Mouse (Mus musculus) cerebellum, adult 2 months (tissue): ENCODE data around the gene Mob2.

Experiments
- CTCF ChIP-seq: fragments of 200-500 bp; IDR thresholded peaks from 2 replicates; pipeline ENCODE4 v1.5.1; 2011; ENCODE audit warnings: low read depth, mild to moderate bottlenecking, control low read depth, low read length, moderate library complexity, borderline replicate concordance; ENCODE audit not compliant: insufficient read depth
- POLR2A ChIP-seq: fragments of 200-500 bp; IDR thresholded peaks from 2 replicates; pipeline ENCODE4 v1.6.1; 2011; ENCODE audit warnings: low read length, control low read depth, borderline replicate concordance; ENCODE audit not compliant: insufficient read depth

DNA sequence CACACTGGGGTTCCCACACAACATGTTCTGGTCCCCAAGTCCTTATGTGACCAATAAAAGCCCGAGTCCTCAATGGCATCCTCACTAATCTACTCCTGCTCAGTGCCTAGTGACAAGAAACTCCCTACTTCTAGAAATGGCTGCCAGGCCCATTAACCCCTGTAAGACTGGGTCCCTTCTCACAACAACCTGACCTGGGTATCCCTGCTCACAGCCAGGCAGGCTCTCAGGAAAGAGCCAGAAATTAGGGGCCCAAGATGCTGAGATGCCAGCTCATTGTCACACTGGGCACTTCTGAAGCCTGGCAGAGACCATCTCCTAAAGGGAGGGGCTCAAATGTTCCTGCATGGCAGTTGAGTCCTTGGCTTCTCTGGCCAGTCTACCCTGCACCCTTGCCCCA is 32.1 kb upstream of the Mob2 start:
- TF ChIP-seq POLR2A (no peak), CTCF (no peak)
